Mouse (Mus musculus) spleen, adult 2 months (tissue): ENCODE results near the gene Baz1b.

Source experiments
- CTCF ChIP-seq: fragments of 200-500 bp; IDR thresholded peaks from 2 replicates; pipeline ENCODE4 v1.5.1; 2011; ENCODE audit warnings: mild to moderate bottlenecking, inconsistent platforms; ENCODE audit not compliant: insufficient read depth, insufficient read length, insufficient replicate concordance; ENCODE audit errors: extremely low read depth
- POLR2A ChIP-seq: fragments of 200-500 bp; IDR thresholded peaks from 2 replicates; pipeline ENCODE4 v1.6.1; 2011; ENCODE audit warnings: low read depth, low read length, inconsistent platforms

GRCm38 (mm10) chr5:135145955-135146354 lies 41.1 kb upstream of the Baz1b start:
- TF ChIP-seq CTCF: no peak
- TF ChIP-seq POLR2A: no peak
